Mouse (Mus musculus) R1 (cell line): ENCODE measurements around the gene Igll1.
"Not testable (repeated sequence)": the region's sequence is repeated elsewhere in the genome, so short reads cannot be mapped to it uniquely, and the experiment has no call there.

Experiments
- DNase-seq: peaks from one replicate; pipeline ENCODE4 v3.0.0-alpha.2; 2018; ENCODE audit warnings: low read depth, low spot score

The Igll1 gene

GRCm38 (mm10) chr16:16863978-16864377 lies at the start of gene Igll1:
Igll1 (minus strand) TSS chr16:16863985.
- DNase-seq, result no peak

DNA sequence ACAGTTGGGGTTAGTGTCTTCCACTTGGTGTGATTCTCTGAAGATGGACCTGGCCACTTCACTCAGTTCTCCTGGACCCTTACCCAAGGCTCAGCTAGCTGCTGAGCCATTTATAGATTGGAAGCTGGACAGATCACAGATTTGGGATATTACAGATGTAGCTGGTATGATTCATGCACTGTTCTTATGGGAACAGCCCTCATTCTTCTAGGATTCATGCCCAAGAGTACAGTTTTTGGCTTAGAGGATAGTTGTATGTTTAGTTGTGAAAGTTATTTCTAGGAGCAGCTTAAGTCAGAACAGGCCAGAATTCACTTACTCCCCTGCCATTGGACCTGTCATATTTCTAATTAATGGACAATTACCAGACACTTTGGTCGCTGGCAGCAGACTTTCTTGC lies 49.7 kb upstream of the Igll1 start:
- DNase-seq, result no peak

- peak; percentile 97 for DNase-seq
Measured at GRCm38 (mm10) chr16:16911641-16912597, 48.1 kb upstream of the Igll1 start.

GRCm38 (mm10) chr16:16907799-16908198 lies 44.0 kb upstream of the Igll1 start:
- DNase-seq, result peak; percentile 91

GRCm38 (mm10) chr16:16903188-16903587 lies 39.4 kb upstream of the Igll1 start:
- no peak for DNase-seq

DNA sequence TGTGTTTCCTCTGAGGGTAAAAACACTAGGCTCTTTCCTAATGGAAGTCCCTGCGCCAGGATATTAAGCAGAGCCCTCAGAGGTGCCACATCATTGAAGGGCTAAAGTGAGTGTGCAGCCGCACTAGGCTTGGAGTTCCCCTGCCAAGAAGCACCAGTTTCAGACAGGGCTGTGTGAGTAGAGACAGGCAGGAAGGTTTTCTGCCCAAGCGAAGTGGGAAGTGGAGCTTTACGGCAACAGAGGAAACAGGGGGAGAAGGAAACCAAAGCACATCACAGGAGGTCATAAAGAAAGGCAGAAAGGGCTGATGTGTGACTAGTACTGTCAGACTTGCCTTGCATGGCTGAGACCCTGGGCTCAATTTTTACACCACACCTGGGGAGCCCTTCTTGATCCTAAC lies 38.5 kb upstream of the Igll1 start:
- DNase-seq, result no peak

GRCm38 (mm10) chr16:16897056-16897584 lies 33.3 kb upstream of the Igll1 start:
- no peak for DNase-seq

GRCm38 (mm10) chr16:16896382-16897055 lies 32.7 kb upstream of the Igll1 start, which contains the start of gene Ppm1f:
Ppm1f (plus strand) TSS chr16:16896469.
- DNase-seq, result peak; percentile 94

GRCm38 (mm10) chr16:16896015-16896381 lies 32.2 kb upstream of the Igll1 start:
- DNase-seq, result no peak

GRCm38 (mm10) chr16:16892366-16892765 lies 28.6 kb upstream of the Igll1 start:
- no peak for DNase-seq

DNA sequence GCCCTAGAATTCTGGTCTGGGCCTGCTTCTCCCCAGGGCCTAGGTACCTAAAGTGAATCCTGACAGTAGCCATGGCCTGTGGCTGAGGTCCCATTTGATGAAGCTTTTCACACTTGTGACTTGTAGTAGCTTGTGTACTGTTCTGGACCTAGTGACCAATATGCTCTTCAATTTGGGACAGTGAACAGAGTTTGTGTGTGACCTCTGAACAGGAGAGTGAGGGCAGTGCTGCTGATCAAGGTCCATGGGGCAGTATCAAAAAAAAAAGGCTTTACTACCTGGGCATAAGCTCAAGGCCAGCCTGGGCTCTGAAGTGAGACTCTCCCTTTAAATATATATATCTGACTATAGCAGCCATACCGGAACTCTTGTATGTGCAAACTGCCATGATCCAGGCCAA lies 24.6 kb upstream of the Igll1 start:
- DNase-seq, result no peak

DNA sequence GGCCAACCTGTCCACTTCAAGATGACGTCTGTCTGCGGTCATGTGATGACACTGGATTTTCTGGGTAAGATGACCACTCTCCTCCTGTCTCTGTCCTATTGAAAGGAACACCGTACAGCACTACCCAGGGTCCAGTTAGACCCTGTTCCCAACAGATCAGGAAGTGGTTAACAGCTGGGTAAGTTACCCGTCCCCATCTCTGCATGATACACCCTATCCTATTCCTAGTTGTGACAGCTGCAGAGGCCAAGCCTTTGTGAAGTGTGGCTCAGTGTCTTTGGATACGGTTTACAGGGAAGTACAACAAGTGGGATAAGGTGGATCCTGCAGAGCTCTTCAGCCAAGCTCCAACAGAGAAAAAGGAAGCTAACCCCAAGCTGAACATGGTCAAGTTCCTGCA lies 15.2 kb upstream of the Igll1 start:
- no peak for DNase-seq

DNA sequence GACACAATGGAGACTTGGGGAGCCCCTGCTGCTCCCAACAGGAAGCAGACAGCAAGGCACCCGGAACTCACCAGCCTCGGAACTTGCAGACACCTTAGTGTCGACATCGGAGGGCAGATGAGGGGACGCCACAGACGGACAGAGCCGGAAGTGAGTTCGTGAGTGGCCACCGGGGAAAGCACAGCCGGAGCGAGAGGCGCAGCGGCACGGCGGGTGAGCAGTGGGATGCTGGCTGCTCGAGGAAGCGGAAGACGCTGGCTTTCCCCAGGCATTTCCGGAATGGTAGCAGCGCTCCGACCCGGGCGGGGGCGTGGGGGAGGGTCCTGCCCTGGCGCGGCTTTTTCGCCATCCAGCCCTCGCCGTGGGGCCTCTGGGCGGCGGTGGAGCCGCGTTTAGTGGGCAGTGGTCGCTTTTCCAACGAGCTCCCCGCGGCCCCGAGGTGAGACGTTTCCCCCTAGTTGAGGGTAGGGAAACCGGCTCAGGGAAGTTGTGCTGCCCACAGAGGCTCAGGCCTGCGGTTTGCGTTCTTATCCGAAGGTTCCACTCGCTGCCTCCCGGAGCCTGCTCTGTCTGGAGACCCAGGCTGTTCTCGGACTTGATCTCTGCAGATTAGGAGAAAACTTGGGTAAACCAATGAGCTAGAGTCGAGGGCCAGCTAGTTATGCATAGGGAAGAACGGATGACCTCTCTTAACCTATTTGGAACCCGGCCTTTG lies 7.0 kb upstream of the Igll1 start, which contains the start of the genes Top3b and Vpreb1:
TSS of gene Top3b (plus strand) at position 120 of the 715 bp plus-strand sequence.
TSS of gene Vpreb1 (minus strand) at position 227 of the 715 bp plus-strand sequence.
- DNase-seq, result peak; percentile 98

- no peak for DNase-seq
Measured at GRCm38 (mm10) chr16:16870241-16870616, 6.4 kb upstream of the Igll1 start.

GRCm38 (mm10) chr16:16865696-16866561 lies 2.1 kb upstream of the Igll1 start:
- peak; percentile 99 for DNase-seq

DNA sequence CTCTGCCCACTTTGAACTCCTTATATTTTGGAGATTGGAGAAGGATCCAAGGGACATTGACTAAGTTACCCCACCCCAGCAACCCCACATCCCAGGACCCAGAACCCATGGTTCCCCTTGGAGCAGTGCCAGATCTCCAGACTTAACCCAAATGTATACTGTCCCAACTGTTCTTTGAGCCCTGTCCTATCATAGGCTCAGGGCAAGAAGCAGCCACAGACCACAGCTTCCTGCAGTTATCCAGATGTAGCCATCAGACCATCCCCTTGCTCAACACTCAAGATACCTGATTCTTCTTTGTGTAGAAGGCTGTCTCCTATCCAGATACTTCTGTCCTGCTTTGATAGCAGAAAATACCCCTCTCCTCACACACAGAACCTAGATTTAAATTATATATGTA lies 1.4 kb upstream of the Igll1 start:
- DNase-seq, result no peak

- DNase-seq, result no peak
Measured at GRCm38 (mm10) chr16:16862288-16862687, 1.5 kb downstream of the Igll1 start.

GRCm38 (mm10) chr16:16856731-16857476 lies 6.9 kb downstream of the Igll1 start:
- no peak for DNase-seq

DNA sequence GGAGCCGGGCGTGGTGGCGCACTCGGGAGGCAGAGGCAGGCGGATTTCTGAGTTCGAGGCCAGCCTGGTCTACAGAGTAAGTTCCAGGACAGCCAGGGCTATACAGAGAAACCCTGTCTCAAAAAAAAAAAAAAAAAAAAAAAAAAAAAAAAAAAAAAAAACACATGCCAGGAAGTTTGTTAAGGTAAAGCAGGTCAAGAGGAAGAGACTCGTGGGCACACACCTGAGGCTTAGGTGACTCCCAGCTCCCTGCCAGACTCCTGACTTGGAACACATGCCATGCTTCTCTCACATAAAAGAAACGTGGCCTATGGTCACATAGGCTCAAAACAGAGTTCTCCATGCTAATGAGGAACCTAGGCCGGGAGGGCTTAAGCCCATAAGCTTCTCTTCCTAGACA lies 7.7 kb downstream of the Igll1 start:
- not testable (repeated sequence) for DNase-seq

GRCm38 (mm10) chr16:16855541-16855940 lies 8.2 kb downstream of the Igll1 start:
- DNase-seq, result no peak
